Mouse (Mus musculus) testis, adult 10 weeks (tissue): ENCODE results near the gene Gm38431. TPM values are rescaled to one million over a fixed set of nuclear protein-coding genes. Genes with fewer than 3 reads are reported as not detected.

ENCODE experiments used
- polyA plus RNA-seq: library from polyadenylated mRNA; stranded (reverse); fragments of 350-450 nt; fragmentation: Illumina TruSeq; extraction: RNeasy Lipid Tissue Mini Kit (QIAGEN cat#74804); gene quantifications from one replicate; pipeline ENCODE4 v1.2.3, GENCODE M21; 2014; ENCODE audit warnings: low read depth, low replicate concordance

Gene Gm38431
- 8.2 TPM for polyA plus RNA-seq

GRCm38 (mm10) chr9:21091707-21092320, at the start of gene Gm38431, which contains the start of gene Raver1:
Gene Gm38431 (minus strand): TSS chr9:21091997.
Gene Raver1 (minus strand): TSS chr9:21092008.

DNA sequence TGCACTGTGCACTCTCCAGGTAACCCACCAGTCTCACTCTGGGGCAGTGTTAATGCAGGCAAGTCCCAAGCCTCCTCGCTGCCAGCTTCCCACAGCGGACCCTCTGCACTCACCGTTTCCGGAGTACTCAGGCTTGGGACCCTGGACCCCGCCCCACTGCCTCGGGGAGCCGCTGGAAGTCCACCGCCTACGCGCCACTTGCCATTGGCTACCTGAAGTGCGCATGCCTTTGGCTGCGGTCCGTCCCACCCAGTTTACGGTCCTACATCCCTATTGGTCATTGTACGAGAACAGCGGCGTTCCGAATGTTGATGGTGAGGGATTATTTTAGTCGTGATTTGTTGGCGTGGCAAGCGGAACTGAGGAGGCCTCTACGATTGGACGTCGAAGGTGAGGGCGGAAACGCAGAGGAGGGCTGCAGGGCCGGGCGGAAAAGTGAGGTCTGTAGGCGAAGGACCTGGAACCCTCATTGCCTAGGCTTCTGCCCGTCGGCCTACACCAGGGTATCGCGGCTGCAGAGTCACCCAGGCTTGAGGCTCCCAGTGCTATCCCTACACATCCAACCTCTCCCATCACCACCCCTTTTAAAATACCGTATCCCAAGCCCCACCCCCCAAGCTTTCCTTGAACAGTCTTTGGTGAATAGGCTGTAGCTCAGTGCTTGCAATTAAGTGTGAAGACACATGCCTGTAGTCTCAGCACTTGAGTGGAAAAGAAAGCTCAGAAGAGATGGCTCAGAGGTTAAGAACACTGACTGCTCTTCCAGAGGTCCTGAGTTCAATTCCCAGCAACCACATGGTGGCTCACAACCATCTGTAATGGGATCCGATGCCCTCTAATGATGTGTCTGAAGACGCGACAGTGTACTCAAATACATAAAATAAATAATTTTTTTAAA, 39.5 kb upstream of the Gm38431 start, which contains the start of gene Tyk2:
Gene Tyk2 (minus strand): TSS at position 185 of the 898 bp plus-strand sequence.

DNA sequence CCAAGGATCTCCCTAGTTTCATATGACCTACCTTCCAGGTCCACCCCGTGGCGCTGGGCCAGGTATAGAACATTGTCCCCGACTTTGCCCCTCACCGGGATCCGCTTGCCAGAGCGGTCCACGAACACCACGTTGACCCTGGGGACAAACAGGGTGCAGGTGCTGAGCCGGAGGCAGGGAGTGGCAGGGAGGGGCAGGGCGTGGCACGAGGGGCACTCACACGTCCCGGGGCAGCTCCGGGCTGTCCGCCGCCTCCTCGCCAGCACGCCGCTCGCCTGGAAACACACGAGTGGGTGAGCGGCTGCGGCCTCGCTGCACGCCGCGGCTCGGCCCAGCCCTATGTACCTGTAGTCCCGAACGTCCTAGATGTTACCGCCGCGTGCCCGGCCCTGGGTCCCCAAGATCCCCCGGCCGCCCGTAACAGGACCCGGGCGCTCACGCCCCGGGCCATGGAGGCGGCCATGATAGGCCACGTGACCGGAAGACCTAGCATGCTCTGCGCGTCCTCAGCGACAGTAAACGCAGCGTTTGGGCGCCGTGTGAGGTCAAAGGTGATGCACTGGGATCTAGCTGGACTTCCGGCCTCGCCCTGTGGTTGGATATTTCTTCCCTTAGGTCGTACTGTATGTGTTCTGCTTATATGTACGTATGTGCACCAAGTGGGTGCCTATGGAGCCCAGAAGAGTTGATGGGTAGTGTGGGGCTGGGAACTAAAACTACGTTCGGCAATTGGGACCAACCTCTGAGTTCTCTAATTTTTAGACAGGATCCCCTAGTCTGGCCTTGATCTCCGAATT, 18.6 kb downstream of the Gm38431 start, which contains the start of the genes Gm49373 and Fdx1l:
Gene Gm49373 (minus strand): TSS at position 53 of the 797 bp plus-strand sequence.
Gene Fdx1l (minus strand): TSS at position 571 of the 797 bp plus-strand sequence.

GRCm38 (mm10) chr9:21067006-21067684, 24.7 kb downstream of the Gm38431 start, which contains the start of gene Zglp1:
Gene Zglp1 (minus strand): TSS chr9:21067093.

GRCm38 (mm10) chr9:21031896-21032351, 59.9 kb downstream of the Gm38431 start, which contains the start of gene Icam5:
Gene Icam5 (plus strand): TSS chr9:21032073.

GRCm38 (mm10) chr9:21029291-21030054, 62.3 kb downstream of the Gm38431 start, which contains the start of gene Icam4:
Gene Icam4 (plus strand): TSS chr9:21029373.

Other genes starting within 250 kb of the Gm38431 start
- gene A230050P20Rik, start 223.4 kb downstream of the Gm38431 start, polyA plus RNA-seq = 0.46 TPM
- not detected for gene Angptl6, start 212.3 kb downstream of the Gm38431 start, polyA plus RNA-seq
- 0.57 TPM for gene Ppan, start 203.8 kb downstream of the Gm38431 start, polyA plus RNA-seq
- gene Eif3g, start 193.4 kb downstream of the Gm38431 start, polyA plus RNA-seq = 91.3 TPM
- 8.4 TPM for gene Dnmt1, start 132.1 kb downstream of the Gm38431 start, polyA plus RNA-seq
- gene S1pr2, start 115.2 kb downstream of the Gm38431 start, polyA plus RNA-seq = 0.07 TPM
- gene Mrpl4, start 89.3 kb downstream of the Gm38431 start, polyA plus RNA-seq = 0.25 TPM
- 0.84 TPM for gene Icam1, start 76.0 kb downstream of the Gm38431 start, polyA plus RNA-seq
- not detected for gene Icam4, start 62.6 kb downstream of the Gm38431 start, polyA plus RNA-seq
- not detected for gene Icam5, start 59.9 kb downstream of the Gm38431 start, polyA plus RNA-seq
- not detected for gene Zglp1, start 24.9 kb downstream of the Gm38431 start, polyA plus RNA-seq
- not detected for gene Gm49373, start 18.9 kb downstream of the Gm38431 start, polyA plus RNA-seq
- gene Fdx1l, start 18.4 kb downstream of the Gm38431 start, polyA plus RNA-seq = not detected
- gene Raver1, start within 50 bp of the Gm38431 start, polyA plus RNA-seq = 2.4 TPM
- 2.0 TPM for gene Tyk2, start 39.2 kb upstream of the Gm38431 start, polyA plus RNA-seq
- gene Cdc37, start 58.0 kb upstream of the Gm38431 start, polyA plus RNA-seq = 7.8 TPM
- 6.8 TPM for gene Pde4a, start 73.7 kb upstream of the Gm38431 start, polyA plus RNA-seq
- gene Keap1, start 147.4 kb upstream of the Gm38431 start, polyA plus RNA-seq = 6.5 TPM
- gene S1pr5, start 156.4 kb upstream of the Gm38431 start, polyA plus RNA-seq = not detected
- gene Atg4d, start 173.3 kb upstream of the Gm38431 start, polyA plus RNA-seq = 0.36 TPM
- 6.8 TPM for gene Kri1, start 196.0 kb upstream of the Gm38431 start, polyA plus RNA-seq
- gene Cdkn2d, start 199.4 kb upstream of the Gm38431 start, polyA plus RNA-seq = 23.7 TPM
- 0.41 TPM for gene Ap1m2, start 220.3 kb upstream of the Gm38431 start, polyA plus RNA-seq
- 18.0 TPM for gene Slc44a2, start 228.7 kb upstream of the Gm38431 start, polyA plus RNA-seq